Mouse (Mus musculus) left cerebral cortex, postnatal 36 days (tissue): Measurements from ENCODE around the gene Tmem139. TPM values are rescaled to one million over a fixed set of nuclear protein-coding genes. Genes with fewer than 3 reads are reported as not detected.

Experiments
- DNase-seq, 2 experiments: peaks; one replicate each; pipeline ENCODE4 v3.0.0; 2021 to 2022; ENCODE audit warnings: low spot score in 2 of 2, mixed read lengths in 1 of 2
- intact Hi-C: fragments of 180-260 bp; cut with DNase I; formaldehyde crosslinking; loops from one replicate; pipeline ENCODE4 v1.15.1; 2025
- total RNA-seq, 2 experiments: library from RNA; stranded (reverse); gene quantifications; 2 replicates each; pipeline ENCODE4 v1.2.3; 2021

Tmem139 gene
- total RNA-seq, 2 experiments from 2014 or later: not detected

DNA sequence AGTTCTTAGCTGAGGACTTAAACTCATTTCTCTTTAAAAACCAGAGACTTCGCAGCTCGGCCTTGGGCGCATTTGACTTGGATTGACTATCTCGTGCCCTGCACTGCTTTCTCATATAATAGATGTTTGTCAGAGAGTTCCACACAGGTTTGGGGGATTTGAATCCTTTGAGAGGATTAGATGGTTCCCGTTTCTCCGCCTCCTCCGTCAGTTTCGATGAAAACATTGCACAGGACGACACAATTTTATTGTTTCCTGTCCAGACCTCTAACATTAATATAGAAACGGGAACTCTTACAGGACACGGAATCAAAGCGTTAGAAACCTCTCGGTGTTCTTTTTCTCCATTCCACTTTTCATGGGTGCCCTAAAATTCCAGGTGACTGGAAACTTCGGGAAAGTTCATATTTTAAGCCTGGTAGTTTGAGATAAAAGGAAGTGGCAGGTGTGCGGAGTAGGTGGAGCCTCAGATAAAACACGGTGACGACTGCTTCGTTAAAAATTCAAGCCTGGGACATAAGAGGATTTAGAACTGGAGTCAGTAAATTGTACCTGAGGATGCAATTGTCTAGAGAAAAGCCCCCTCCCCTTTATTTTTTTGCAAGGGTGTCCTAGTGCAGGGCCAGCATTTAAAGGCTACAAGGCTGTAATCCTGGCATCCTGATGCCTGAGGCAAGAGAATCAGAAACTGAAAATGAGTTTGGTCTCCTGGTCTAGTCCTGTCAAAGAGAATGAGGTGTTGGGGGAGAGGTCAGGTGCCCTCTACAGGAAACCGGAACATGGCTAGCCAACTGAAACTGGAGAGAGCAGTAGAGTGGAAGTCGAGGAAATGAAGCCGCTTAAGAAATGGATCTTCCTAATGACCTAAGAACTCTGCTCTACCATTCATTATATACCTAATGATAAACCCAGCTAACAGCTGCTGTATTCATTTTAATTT is 3.9 kb downstream of the Tmem139 start:
- intact Hi-C loops: loop anchor here (2.0 kb wide), 1 partner anchor 57 kb away; no protein-coding TSS in a partner anchor
- DNase-seq: no peak

GRCm38 (mm10) chr6:42270817-42271216 is 9.0 kb downstream of the Tmem139 start:
- intact Hi-C loops: no loop called here
- no peak for DNase-seq

- intact Hi-C loops: loop anchor here (5.0 kb wide), 1 partner anchor 669 kb away; the partner anchor contains the start of gene Ephb6
- no peak for DNase-seq
Measured at GRCm38 (mm10) chr6:42276151-42276550, 14.4 kb downstream of the Tmem139 start.

GRCm38 (mm10) chr6:42282865-42283528 is 21.2 kb downstream of the Tmem139 start:
- DNase-seq: no peak
- intact Hi-C loops: no loop called here

GRCm38 (mm10) chr6:42286448-42286847 is 24.7 kb downstream of the Tmem139 start, which contains the start of gene Clcn1:
Clcn1 (plus strand) TSS chr6:42286685.
- intact Hi-C loops: no loop called here
- no peak for DNase-seq

- intact Hi-C loops: no loop called here
- DNase-seq: no peak
Measured at GRCm38 (mm10) chr6:42287562-42287961, 25.8 kb downstream of the Tmem139 start.

GRCm38 (mm10) chr6:42293327-42293726 is 31.6 kb downstream of the Tmem139 start:
- intact Hi-C loops: no loop called here
- no peak for DNase-seq

GRCm38 (mm10) chr6:42295549-42296094 is 33.9 kb downstream of the Tmem139 start:
- no peak for DNase-seq
- intact Hi-C loops: no loop called here

- intact Hi-C loops: no loop called here
- no peak for DNase-seq
Measured at GRCm38 (mm10) chr6:42299362-42299761, 37.6 kb downstream of the Tmem139 start.

DNA sequence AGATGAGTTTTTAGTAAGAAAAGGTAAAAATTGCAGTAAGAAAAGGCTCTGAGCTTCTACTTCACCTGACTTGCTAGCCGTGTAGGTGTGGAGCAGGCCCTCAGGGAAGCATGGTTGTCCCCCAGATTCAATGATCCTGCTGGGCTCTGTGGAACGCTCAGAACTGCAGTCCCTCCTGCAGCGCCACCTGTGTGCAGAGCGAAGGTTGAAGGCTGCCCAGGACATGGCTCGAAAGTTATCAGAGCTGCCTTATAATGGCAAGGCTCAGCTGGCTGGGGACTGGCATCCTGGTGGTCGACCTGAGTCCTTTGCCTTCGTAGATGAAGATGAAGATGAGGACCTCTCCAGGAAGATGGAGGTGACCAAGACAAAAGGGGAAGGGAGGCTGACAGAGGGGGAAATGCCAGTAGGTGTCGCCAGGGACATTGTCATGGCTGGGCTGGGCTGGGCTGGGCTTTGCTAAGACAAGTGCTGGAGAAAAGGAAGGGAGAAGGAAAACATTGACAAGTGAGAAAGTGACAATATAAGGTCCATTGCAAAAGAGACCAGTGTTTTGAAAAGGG is 48.1 kb downstream of the Tmem139 start:
- intact Hi-C loops: no loop called here
- no peak for DNase-seq

DNA sequence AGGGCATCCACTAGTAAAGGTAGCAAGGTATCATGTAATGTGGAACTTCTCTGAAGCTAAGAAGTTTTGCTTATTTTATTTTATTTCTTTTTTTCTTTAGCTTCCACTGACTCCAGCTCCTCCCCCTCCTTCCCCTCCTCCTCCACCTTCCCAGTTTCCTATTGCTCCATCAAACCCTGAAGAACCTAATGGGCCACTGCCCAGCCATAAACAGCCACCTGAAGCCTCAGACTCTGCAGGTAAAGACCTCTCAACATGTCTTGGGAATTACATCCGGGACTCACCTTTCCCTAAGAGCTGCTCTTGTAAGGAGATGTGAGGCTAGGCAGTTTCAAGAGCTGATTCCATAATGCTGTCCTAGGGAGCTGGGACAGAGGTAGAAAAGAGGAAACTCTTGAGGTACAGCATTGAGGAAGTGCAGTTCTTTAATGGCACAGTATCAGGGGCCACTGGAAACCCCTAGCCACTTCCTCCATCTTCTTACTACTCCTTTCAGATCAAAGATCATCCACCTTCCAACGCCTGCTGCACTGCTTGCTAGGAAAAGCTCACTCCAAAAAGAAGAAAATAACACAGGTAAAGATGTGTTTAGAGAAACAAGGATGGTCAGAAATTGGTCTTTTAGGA is 48.8 kb downstream of the Tmem139 start:
- intact Hi-C loops: no loop called here
- no peak for DNase-seq

Other genes with a start within 250 kb of the Tmem139 start
- not detected for gene Sva, start 223.6 kb upstream of the Tmem139 start, total RNA-seq
- gene Tas2r139, start 121.0 kb upstream of the Tmem139 start, total RNA-seq: not detected
- gene Tas2r144, start 46.6 kb upstream of the Tmem139 start, total RNA-seq: not detected
- 10 to 100 TPM; 11.3 to 11.6 TPM for gene Gstk1, start 16.0 kb upstream of the Tmem139 start, total RNA-seq
- 10 to 100 TPM; 19.3 to 30.2 TPM for gene Casp2, start 3.0 kb downstream of the Tmem139 start, total RNA-seq
- gene Clcn1, start 24.7 kb downstream of the Tmem139 start, total RNA-seq: 1 to 10 TPM; 2.4 to 6.2 TPM
- gene Fam131b, start 62.7 kb downstream of the Tmem139 start, total RNA-seq: 100 to 1,000 TPM; 112 to 133 TPM
- 10 to 100 TPM; 49.4 to 60.8 TPM for gene Zyx, start 87.7 kb downstream of the Tmem139 start, total RNA-seq
- gene Epha1, start 111.3 kb downstream of the Tmem139 start, total RNA-seq: under 1 TPM; 0.18 to 0.30 TPM
- under 1 TPM in 1 of 2 experiments, not detected in 1; 0.48 TPM for gene Tas2r143, start 138.3 kb downstream of the Tmem139 start, total RNA-seq
- gene Tas2r135, start 143.5 kb downstream of the Tmem139 start, total RNA-seq: not detected
- gene Tas2r126, start 172.6 kb downstream of the Tmem139 start, total RNA-seq: not detected
- gene Olfr458, start 203.2 kb downstream of the Tmem139 start, total RNA-seq: not detected
- gene Olfr457, start 214.4 kb downstream of the Tmem139 start, total RNA-seq: not detected
- gene Olfr456, start 225.2 kb downstream of the Tmem139 start, total RNA-seq: not detected